Mouse (Mus musculus): ENCODE measurements around the gene Mthfd2.
A peak's percentile ranks its signal among the peaks of the same experiment; 100 is the strongest.

Gene Mthfd2

GRCm38 (mm10) chr6:83341387-83341786 is 15.7 kb upstream of the Mthfd2 start:
- no peak for DNase-seq (ENCODE audit: low read depth in 1 of 2, low spot score in 2 of 2)

GRCm38 (mm10) chr6:83327591-83328190 is 2.0 kb upstream of the Mthfd2 start:
- no peak for DNase-seq (ENCODE audit: low read depth in 1 of 2, low spot score in 2 of 2)

- no peak for DNase-seq (ENCODE audit: low read depth in 1 of 2, low spot score in 2 of 2)
These were observed 1.1 kb upstream of the Mthfd2 start for GRCm38 (mm10) chr6:83326761-83327160.

- DNase-seq (ENCODE audit: low read depth in 1 of 2, low spot score in 2 of 2), result no peak
These were observed 657 bp upstream of the Mthfd2 start for GRCm38 (mm10) chr6:83326394-83326736.

- DNase-seq (ENCODE audit: low read depth in 1 of 2, low spot score in 2 of 2), result no peak
These were observed 1.9 kb downstream of the Mthfd2 start for GRCm38 (mm10) chr6:83323652-83324419.

GRCm38 (mm10) chr6:83322794-83323193 is 2.9 kb downstream of the Mthfd2 start:
- no peak for DNase-seq (ENCODE audit: low read depth in 1 of 2, low spot score in 2 of 2)

GRCm38 (mm10) chr6:83321927-83322326 is 3.8 kb downstream of the Mthfd2 start:
- no peak for DNase-seq (ENCODE audit: low read depth in 1 of 2, low spot score in 2 of 2)

- DNase-seq (ENCODE audit: low read depth in 1 of 2, low spot score in 2 of 2), result peak; percentile 56 to 80
These were observed 8.5 kb downstream of the Mthfd2 start for GRCm38 (mm10) chr6:83317108-83317741.

GRCm38 (mm10) chr6:83316022-83316421 is 9.7 kb downstream of the Mthfd2 start:
- no peak for DNase-seq (ENCODE audit: low read depth in 1 of 2, low spot score in 2 of 2)

- no peak for DNase-seq (ENCODE audit: low read depth in 1 of 2, low spot score in 2 of 2)
These were observed 10.4 kb downstream of the Mthfd2 start for GRCm38 (mm10) chr6:83315293-83315692.

- DNase-seq (ENCODE audit: low read depth in 1 of 2, low spot score in 2 of 2), result no peak
These were observed 13.2 kb downstream of the Mthfd2 start for GRCm38 (mm10) chr6:83312514-83312913.

GRCm38 (mm10) chr6:83312021-83312420 is 13.7 kb downstream of the Mthfd2 start:
- no peak for DNase-seq (ENCODE audit: low read depth in 1 of 2, low spot score in 2 of 2)

GRCm38 (mm10) chr6:83311206-83311605 is 14.5 kb downstream of the Mthfd2 start:
- no peak for DNase-seq (ENCODE audit: low read depth in 1 of 2, low spot score in 2 of 2)

- DNase-seq (ENCODE audit: low read depth in 1 of 2, low spot score in 2 of 2), result no peak
These were observed 16.7 kb downstream of the Mthfd2 start for GRCm38 (mm10) chr6:83309017-83309416.

GRCm38 (mm10) chr6:83302264-83302663 is 23.4 kb downstream of the Mthfd2 start:
- no peak for DNase-seq (ENCODE audit: low read depth in 1 of 2, low spot score in 2 of 2)

GRCm38 (mm10) chr6:83301294-83301693 is 24.4 kb downstream of the Mthfd2 start:
- no peak for DNase-seq (ENCODE audit: low read depth in 1 of 2, low spot score in 2 of 2)

- DNase-seq (ENCODE audit: low read depth in 1 of 2, low spot score in 2 of 2), result no peak
These were observed 25.1 kb downstream of the Mthfd2 start for GRCm38 (mm10) chr6:83300447-83301229.

GRCm38 (mm10) chr6:83280256-83280955 is 45.3 kb downstream of the Mthfd2 start:
- no peak for DNase-seq (ENCODE audit: low read depth in 1 of 2, low spot score in 2 of 2)

GRCm38 (mm10) chr6:83278881-83279280 is 46.8 kb downstream of the Mthfd2 start:
- no peak for DNase-seq (ENCODE audit: low read depth in 1 of 2, low spot score in 2 of 2)

GRCm38 (mm10) chr6:83277151-83277550 is 48.6 kb downstream of the Mthfd2 start:
- DNase-seq (ENCODE audit: low read depth in 1 of 2, low spot score in 2 of 2), result no peak

- peak; percentile 69 for DNase-seq (ENCODE audit: low read depth in 1 of 2, low spot score in 2 of 2)
These were observed 52.0 kb downstream of the Mthfd2 start for GRCm38 (mm10) chr6:83273733-83274132.

Measured in monocyte, adult 2 months (primary cell).